Mouse (Mus musculus) kidney, adult 2 months (tissue): ENCODE results near the gene Rcc1.

Experiments
- CTCF ChIP-seq: fragments of 200-500 bp; conservative IDR thresholded peaks from 2 replicates; pipeline ENCODE4 v1.5.1; 2011; ENCODE audit warnings: low read depth, mild to moderate bottlenecking, control low read depth, low read length, moderate library complexity, mixed read lengths; ENCODE audit not compliant: insufficient read depth, insufficient read length
- POLR2A ChIP-seq: fragments of 200-500 bp; IDR thresholded peaks from one replicate; pipeline ENCODE4 v1.6.1; 2011; ENCODE audit warnings: low read depth, low read length, control low read depth

GRCm38 (mm10) chr4:132332880-132333279 lies 20.5 kb downstream of the Rcc1 start:
- no peak for TF ChIP-seq CTCF
- TF ChIP-seq POLR2A, result no peak
